Mouse (Mus musculus) left cerebral cortex, postnatal 25 days (tissue): ENCODE measurements around the gene Alpk1. TPM values are rescaled to one million over a fixed set of nuclear protein-coding genes. Genes with fewer than 3 reads are reported as not detected.

Experiments
- DNase-seq, 2 experiments: peaks; one replicate each; pipeline ENCODE4 v3.0.0; 2022; ENCODE audit warnings: low spot score in 2 of 2, mixed read lengths in 1 of 2
- intact Hi-C: fragments of 180-260 bp; cut with DNase I; formaldehyde crosslinking; loops from one replicate; pipeline ENCODE4 v1.15.1; 2025
- total RNA-seq, 2 experiments: library from RNA; stranded (reverse); gene quantifications; 2 replicates each; pipeline ENCODE4 v1.2.3; 2021

Alpk1 gene
- total RNA-seq, 2 experiments from 2014 or later = 4.4 to 4.6 TPM

- DNase-seq = no peak
- intact Hi-C loops = no loop called here
These were observed 140.2 kb downstream of the Alpk1 start for GRCm38 (mm10) chr3:127639875-127640761.

GRCm38 (mm10) chr3:127634984-127635349, 145.4 kb downstream of the Alpk1 start:
- DNase-seq = no peak
- intact Hi-C loops = loop anchor here (5.0 kb wide), 2 partner anchors 72 to 1582 kb away; no protein-coding TSS in a partner anchor

- peak; percentile 62 to 74 for DNase-seq
- intact Hi-C loops = loop anchor here (5.0 kb wide), 2 partner anchors 73 to 1583 kb away; no protein-coding TSS in a partner anchor
These were observed 146.0 kb downstream of the Alpk1 start for GRCm38 (mm10) chr3:127634101-127634983.

DNA sequence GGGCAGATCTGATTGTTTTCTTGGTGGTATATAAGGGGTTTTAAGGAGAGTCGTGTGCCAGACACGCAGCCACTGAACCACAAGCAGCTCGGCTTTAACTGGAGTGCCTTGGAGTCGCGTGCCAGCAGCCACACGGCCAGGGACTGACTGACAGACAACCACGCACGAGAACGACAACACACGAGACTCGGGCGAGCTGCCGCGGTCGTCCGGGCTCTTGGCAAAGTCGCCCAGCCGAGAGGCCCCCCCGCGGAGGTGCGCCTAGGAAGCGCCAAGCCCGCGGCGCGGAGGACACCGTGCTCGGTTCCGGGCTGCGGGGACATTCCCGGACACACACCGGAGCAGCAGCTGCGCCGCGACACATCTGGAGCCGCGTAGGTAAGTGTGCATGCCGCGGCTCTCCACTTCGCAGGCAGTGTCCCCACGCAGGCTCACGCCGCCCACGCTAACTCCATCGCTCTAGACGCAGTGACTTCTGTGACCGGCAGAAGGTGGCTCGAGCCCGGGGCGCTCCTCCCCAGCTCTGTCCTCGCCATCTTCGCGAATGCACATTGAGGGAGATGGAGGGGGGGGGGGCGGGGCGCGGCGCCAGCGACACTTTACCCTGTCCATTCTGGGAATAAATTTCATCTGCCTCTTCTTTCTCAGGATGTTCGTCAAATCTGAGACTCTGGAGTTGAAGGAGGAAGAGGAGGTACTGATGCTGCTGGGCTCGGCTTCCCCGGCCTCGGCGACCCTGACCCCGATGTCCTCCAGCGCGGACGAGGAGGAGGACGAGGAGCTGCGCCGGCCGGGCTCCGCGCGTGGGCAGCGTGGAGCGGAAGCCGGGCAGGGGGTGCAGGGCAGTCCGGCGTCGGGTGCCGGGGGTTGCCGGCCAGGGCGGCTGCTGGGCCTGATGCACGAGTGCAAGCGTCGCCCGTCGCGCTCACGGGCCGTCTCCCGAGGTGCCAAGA, 147.0 kb downstream of the Alpk1 start, which contains the start of gene Neurog2:
TSS of gene Neurog2 (plus strand) at position 56 of the 953 bp plus-strand sequence.
- intact Hi-C loops = loop anchor here (2.0 to 5.0 kb wide), 3 partner anchors 74 to 1584 kb away; partner anchors contain the start of gene Pitx2

GRCm38 (mm10) chr3:127632531-127632930, 147.8 kb downstream of the Alpk1 start:
- DNase-seq = no peak
- intact Hi-C loops = loop anchor here (2.0 to 5.0 kb wide), 3 partner anchors 75 to 1585 kb away; partner anchors contain the start of gene Pitx2

More for the DNA sequence above, 147.0 kb downstream of the Alpk1 start, which contains the start of gene Neurog2:
- DNase-seq = no peak

GRCm38 (mm10) chr3:127631582-127631981, 148.7 kb downstream of the Alpk1 start:
- no peak for DNase-seq
- intact Hi-C loops = loop anchor here (5.0 kb wide), 2 partner anchors 76 to 1586 kb away; no protein-coding TSS in a partner anchor

DNA sequence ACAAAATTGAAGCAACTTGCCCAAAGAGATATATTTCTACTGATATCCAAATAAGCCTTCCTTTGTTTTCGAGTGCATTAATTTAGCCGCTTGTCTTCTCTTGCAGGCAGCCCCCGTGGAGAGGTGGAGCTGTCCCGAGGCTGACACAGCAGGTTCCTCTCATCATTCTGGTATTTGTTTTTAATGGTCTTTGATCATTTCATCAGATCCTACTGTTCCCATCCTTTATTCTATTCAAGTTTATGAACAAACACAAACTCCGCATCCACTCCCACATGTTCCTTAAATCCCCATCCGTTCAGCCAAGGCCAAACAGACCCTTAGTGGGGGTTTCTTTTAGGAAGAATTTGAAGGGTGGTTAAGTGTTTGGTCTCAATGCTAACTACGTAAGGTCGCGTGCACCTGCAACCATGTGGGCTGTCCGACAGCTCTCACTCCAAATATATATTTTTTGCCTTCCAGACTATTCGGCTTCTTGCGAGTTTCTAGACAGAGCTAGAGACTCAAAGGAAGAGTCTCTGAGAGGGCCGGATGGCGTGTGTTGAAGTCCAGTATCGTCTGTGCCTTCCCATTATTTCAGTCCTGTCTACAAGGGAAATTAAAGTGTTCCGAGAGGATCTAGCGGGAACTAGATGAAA, 149.5 kb downstream of the Alpk1 start:
- intact Hi-C loops = loop anchor here (5.0 kb wide), 2 partner anchors 76 to 1586 kb away; no protein-coding TSS in a partner anchor
- no peak for DNase-seq

GRCm38 (mm10) chr3:127630190-127630589, 150.1 kb downstream of the Alpk1 start:
- intact Hi-C loops = loop anchor here (5.0 kb wide), 2 partner anchors 77 to 1587 kb away; no protein-coding TSS in a partner anchor
- no peak for DNase-seq

GRCm38 (mm10) chr3:127628311-127629184, 151.8 kb downstream of the Alpk1 start:
- intact Hi-C loops = loop anchor here (5.0 kb wide), 1 partner anchor 319 kb away; no protein-coding TSS in a partner anchor
- no peak for DNase-seq

GRCm38 (mm10) chr3:127627956-127628310, 152.4 kb downstream of the Alpk1 start:
- no peak for DNase-seq
- intact Hi-C loops = loop anchor here (5.0 kb wide), 1 partner anchor 319 kb away; no protein-coding TSS in a partner anchor

DNA sequence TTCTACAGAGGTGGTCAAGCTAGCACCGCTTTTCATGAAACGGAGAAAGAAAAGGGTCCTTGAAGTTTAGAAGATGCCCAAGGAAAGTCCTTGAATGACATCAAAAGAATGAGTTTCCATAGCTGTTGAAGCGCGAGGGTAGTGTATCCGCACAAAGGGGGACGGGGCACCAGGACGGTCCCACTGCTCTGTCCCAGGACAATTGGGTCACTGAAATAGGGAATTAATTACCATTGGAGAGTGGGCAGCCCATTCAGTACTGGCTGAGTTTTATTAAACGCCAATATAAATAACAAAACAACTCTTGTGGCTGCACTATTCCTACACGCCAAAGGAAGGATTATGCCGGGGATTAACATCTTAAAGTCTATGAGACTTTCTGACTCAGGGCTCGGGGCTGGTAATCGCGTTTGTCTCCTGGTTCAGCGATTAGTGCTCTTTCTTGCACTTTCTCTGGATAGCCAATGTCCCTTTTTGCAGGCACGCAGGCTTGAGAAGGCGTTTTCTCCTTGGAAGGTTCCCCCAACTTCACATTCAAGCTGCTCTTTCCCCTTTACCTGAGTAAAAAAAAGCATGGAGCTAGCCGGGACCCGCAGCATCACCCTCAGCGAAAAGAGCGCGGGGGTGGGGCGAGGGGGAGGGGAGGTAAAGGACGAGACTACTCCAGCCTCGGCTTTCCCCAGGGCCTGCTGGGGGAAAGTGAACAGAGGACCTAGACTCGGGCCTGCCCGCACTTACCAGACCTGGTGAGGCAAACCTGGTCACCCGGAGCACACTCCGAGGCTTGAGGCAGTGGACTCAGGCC, 153.0 kb downstream of the Alpk1 start:
- DNase-seq = no peak
- intact Hi-C loops = loop anchor here (5.0 kb wide), 1 partner anchor 320 kb away; no protein-coding TSS in a partner anchor

DNA sequence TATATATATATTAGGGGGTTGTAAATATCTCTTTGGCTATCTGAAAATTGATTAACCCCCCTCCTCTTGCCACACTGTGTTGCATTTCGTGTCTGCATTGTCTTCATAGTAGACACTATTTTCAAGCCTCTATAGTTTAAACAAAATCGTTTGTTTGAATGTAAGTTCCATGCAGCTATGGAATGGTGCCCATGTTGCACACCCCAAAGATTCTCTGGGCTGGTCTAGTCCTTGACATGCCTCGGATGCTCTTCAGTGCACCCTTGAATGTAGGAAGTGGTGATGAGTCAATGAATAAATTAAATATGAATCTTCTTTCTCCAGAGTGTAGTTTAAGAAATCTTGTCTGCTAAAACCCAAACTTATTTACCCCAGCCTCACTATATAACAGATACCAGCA, 153.8 kb downstream of the Alpk1 start:
- DNase-seq = no peak
- intact Hi-C loops = loop anchor here (5.0 kb wide), 1 partner anchor 321 kb away; no protein-coding TSS in a partner anchor

DNA sequence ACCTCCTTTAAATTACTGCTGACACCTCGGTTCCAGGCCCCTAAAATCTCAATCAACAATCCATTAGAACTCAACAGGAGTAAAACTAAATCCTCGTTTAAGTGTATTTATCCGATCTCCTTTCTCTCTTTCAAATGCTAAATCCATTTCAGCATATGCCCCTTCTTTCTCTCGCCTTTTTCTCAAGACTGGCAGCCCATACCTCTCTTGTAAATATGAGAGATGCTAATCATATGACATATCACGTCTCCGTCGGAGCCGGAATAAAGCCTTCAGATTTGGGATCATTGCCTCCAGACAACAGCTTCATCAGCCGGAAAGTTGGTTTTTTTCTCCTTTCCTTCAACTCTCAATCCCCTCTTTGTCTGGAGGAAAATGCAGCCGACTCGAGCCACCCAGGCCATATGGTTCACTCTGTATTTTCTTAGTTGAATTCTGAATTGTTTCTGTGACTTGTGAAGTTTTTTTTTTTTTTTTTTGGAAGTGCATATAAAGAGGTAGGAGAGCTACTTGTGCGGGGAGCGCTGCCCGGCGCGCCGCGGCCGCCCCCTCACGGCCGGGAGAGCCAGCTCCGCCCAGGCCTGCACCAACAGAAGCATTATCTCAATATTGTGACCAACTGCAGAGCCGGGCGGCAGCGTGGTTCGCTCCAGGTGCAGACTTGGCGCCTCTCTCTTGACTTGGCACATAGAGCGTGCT, 154.5 kb downstream of the Alpk1 start:
- intact Hi-C loops = loop anchor here (2.0 to 5.0 kb wide), 2 partner anchors 133 to 321 kb away; no protein-coding TSS in a partner anchor
- DNase-seq = no peak

DNA sequence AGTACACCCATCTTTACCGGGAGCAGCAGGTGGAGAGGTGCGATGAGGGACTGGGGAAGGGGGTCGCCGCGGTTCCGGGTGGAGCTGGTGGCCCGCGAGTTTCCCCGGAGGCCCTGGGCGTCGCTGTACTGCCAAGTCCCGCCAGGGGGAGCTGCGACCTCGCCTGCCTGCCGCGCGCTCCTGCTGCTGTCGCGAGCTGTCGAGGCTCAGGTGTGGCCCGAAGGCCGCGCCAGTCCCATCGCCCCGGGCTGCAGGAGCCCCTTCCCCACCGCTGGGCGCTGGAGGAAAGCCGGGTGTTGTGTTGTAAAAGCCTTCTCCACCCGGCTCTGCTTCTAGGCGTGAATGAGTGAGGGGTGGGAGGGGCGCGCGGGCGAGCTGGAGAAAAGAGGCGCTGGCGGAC, 155.0 kb downstream of the Alpk1 start:
- DNase-seq = peak in 1 of 2 experiments; percentile 59
- intact Hi-C loops = loop anchor here (2.0 to 5.0 kb wide), 2 partner anchors 134 to 322 kb away; no protein-coding TSS in a partner anchor
